Mouse (Mus musculus) liver, embryonic 14.5 days (tissue): Measurements from ENCODE around the gene Zdhhc20.

Source experiments
- CTCF ChIP-seq: IDR thresholded peaks from 2 replicates; pipeline ENCODE4 v1.5.1; 2016; ENCODE audit warnings: antibody characterized with exemption, low read depth, control low read depth
- EP300 ChIP-seq: IDR thresholded peaks from 2 replicates; pipeline ENCODE4 v1.6.1; 2016; ENCODE audit warnings: antibody characterized with exemption, low read depth

DNA sequence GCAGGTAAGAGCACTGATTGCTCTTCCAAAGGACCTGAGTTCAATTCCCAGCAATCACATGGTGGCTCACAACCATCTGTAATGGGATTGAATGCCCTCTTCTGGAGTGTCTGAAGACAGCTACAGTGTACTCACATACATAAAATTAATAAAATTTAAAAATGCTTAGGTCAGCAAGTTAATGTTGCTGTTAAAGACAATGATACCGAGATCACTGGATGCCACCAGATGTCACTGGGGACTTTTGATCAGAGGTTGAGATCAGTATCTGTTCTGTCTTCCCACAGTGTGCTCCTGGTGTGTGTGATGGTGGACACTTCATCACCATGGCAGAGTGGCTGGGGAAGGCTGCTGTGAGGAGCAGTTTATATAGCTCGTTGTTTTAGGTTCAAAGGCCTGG, 100.8 kb downstream of the Zdhhc20 start:
- no peak for TF ChIP-seq CTCF
- no peak for TF ChIP-seq EP300
